Mouse (Mus musculus): ENCODE measurements at regions not wholly inside any gene's neighbourhood (a gene's known extent, or its start where the extent isn't known, plus 50 kb on each side); places are given as distances from the start of the nearest gene placed in this dataset.

DNA sequence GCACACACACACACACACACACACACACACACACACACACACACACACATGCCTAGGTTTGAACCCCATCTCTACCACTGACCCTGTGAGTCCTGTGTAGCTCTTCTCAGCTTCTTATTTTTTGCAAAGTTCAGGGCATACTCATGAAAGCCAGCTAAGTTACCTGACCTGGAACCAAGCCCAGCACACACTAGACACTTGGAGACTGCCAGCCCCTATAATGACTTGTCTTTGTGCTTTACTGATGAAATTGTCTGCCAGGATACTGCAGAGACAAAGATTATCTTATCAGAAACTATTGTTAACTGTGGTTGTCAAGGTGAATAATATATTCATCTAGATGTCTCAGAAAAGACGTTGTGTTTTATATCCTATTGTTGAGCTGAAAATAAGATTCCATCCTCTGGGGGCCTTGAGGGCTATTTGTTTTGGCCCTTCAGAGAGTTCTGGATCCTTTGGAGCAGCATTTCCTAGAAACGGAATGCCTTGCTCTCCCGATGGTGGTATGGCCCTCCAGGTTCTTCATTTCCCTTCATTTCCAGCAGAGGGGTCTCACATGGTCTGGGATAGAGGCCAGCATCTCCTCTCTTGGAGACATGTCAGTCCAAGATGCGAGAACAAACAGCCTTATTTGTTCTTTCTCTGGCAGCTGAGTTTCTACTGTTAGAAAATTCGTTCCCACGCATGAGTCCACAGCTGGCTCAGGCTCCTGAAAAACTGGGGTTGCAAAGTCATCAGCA, 402.6 kb downstream of the Tns1 start:
- TF ChIP-seq POLR2A (IDR thresholded peaks at IDR 0.05; ENCODE audit: low read depth, low read length) (no peak), CTCF (conservative IDR thresholded peaks at IDR 0.05; ENCODE audit: insufficient read depth, insufficient read length, low read depth, low read length) (no peak)
